Mouse (Mus musculus): ENCODE data around the gene Thoc3. TPM values are rescaled to one million over a fixed set of nuclear protein-coding genes. Genes with fewer than 3 reads are reported as not detected.

The Thoc3 gene
- polyA plus RNA-seq, 1 experiment from 2014 or later: 128 TPM

DNA sequence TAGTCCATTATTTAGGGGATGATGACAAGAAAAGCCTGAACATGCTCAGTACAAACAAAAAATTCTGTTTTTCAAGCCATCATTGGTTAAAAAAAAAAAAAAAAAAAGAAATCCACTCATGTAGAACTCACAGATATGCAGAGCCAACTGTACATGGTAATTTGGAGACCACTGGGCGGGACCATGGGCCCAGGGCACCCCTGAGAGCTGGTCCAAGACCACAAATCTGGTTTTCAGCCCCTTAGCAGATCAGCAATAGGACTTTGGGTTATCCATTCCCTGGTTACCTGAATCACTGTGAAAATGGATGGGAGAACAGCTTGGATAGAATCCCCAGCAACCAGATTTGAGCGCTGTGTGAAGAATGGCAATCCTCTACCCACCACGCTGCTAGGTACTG is 57.0 kb downstream of the Thoc3 start:
- no peaks in the 10 kb centered on the region for H3K9me3 ChIP-seq (replicated peaks)
- H3K4me3 ChIP-seq: no peak overlapping the region
- no peaks in the 10 kb centered on the region for H3K36me3 ChIP-seq
- no peak overlapping the region for H3K4me2 ChIP-seq (replicated peaks)
- peaks cover 12% of the 10 kb centered on the region for H3K4me1 ChIP-seq
- ATAC-seq (ENCODE audit: low FRiP score): no peak
- H3K27ac ChIP-seq: no peak overlapping the region
- no peak overlapping the region for H3K9ac ChIP-seq
- 86% methylated on average over 3 of the region's 3 CpGs for WGBS
- H3K27me3 ChIP-seq: 0 out of 2 replicates have a peak, but pooled peaks cover 6% of the 10 kb centered on the region

Other genes with a start within 250 kb of the Thoc3 start
- gene Cplx2, start 97.5 kb downstream of the Thoc3 start, polyA plus RNA-seq (2016; fragmentation: Nextera tagmentation; extraction: Ambion mirVana): 12.5 and 13.8 TPM in 2 replicates
- gene Simc1, start 34.9 kb upstream of the Thoc3 start, polyA plus RNA-seq (2016; fragmentation: Nextera tagmentation; extraction: Ambion mirVana): 18.4 and 19.6 TPM in 2 replicates
- gene 4833439L19Rik, start 96.6 kb upstream of the Thoc3 start, polyA plus RNA-seq (2016; fragmentation: Nextera tagmentation; extraction: Ambion mirVana): 235 and 241 TPM in 2 replicates
- 52.1 and 54.2 TPM in 2 replicates for gene Arl10, start 106.2 kb upstream of the Thoc3 start, polyA plus RNA-seq (2016; fragmentation: Nextera tagmentation; extraction: Ambion mirVana)
- gene Nop16, start 121.2 kb upstream of the Thoc3 start, polyA plus RNA-seq (2016; fragmentation: Nextera tagmentation; extraction: Ambion mirVana): 57.1 and 57.8 TPM in 2 replicates
- 171 and 172 TPM in 2 replicates for gene Higd2a, start 121.4 kb upstream of the Thoc3 start, polyA plus RNA-seq (2016; fragmentation: Nextera tagmentation; extraction: Ambion mirVana)
- 54.4 and 58.2 TPM in 2 replicates for gene Cltb, start 142.5 kb upstream of the Thoc3 start, polyA plus RNA-seq (2016; fragmentation: Nextera tagmentation; extraction: Ambion mirVana)
- gene Faf2, start 152.9 kb upstream of the Thoc3 start, polyA plus RNA-seq (2016; fragmentation: Nextera tagmentation; extraction: Ambion mirVana): 84.2 and 89.7 TPM in 2 replicates
- 95.6 and 98.0 TPM in 2 replicates for gene Rnf44, start 225.1 kb upstream of the Thoc3 start, polyA plus RNA-seq (2016; fragmentation: Nextera tagmentation; extraction: Ambion mirVana)
- not detected in 2 replicates for gene Cdhr2, start 232.6 kb upstream of the Thoc3 start, polyA plus RNA-seq (2016; fragmentation: Nextera tagmentation; extraction: Ambion mirVana)

Measured in hindbrain, embryonic 12.5 days (tissue).